Mouse (Mus musculus) duodenum, adult 2 months (tissue): ENCODE measurements around the gene 1110004F10Rik. TPM values are rescaled to one million over a fixed set of nuclear protein-coding genes. Genes with fewer than 3 reads are reported as not detected.

ENCODE experiments used
- polyA plus RNA-seq: library from polyadenylated mRNA; depleted of rRNA; stranded (reverse); fragments of >200 nt; gene quantifications from 2 replicates; pipeline ENCODE4 v1.2.3, GENCODE M21; 2012; ENCODE audit warnings: low replicate concordance; rRNA removed

The 1110004F10Rik gene
- polyA plus RNA-seq: 8.6 and 9.4 TPM in 2 replicates

DNA sequence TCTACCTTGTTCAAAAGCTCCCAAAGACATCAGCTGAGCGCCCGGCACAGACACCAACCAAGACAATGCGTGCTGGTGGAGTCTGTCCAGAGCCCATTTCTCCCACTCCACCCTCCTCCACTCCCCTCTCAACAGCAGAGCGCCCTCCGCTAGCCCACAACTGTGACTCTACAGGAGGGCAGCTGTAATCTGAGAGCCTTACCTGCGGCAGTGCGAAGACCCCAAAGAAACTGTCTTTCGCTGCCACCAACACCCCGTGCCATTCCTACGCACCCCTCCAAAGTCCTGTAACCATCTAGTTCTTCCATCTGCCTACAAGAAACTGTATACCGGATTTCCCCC lies at the start of gene 1110004F10Rik:
Gene 1110004F10Rik (plus strand): TSS at position 202 of the 342 bp plus-strand sequence.

DNA sequence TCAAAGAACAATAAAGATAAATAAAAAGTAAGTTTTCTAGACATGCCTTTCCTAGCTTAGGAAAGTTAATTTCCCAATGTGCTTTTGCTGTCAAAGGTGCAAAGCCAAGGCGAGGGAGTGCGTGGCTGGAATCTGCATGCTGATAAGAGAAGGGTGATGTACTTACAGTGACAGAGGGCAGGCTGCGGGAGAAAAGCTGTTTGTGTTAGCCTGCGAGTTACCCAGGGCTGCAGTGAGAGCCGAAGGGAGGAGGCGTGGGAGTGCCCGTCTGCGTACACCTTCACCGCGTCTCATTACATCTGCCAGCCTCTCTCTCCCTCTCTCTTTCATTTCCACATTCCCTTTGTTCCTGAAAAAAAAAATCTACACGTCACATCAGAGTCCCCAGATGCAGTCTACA lies 686 bp upstream of the 1110004F10Rik start, which contains the start of gene Sox6:
Gene Sox6 (minus strand): TSS at position 286 of the 400 bp plus-strand sequence.

DNA sequence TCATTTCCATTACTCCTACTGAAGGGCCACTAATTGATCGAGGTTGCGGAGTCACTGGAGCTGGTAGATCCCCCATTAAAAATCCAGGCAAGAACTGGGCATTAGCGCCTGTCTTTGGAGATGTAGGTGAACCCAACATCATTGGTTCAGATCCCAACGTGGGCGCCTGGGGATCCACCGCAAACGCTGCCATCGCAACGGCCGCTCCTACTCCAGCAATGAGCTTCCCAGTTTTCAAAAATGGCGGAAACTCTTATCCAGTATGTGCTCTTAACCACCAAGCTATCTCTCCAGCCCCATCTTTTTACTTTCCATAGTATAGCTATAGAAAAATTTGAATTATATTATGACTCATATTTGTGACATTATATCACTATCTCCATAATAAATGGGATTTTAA lies 45.2 kb downstream of the 1110004F10Rik start, which contains the start of gene Gm4353:
Gene Gm4353 (minus strand): TSS at position 270 of the 400 bp plus-strand sequence.

Other genes with a start within 250 kb of the 1110004F10Rik start
- gene Sox6, start 601 bp upstream of the 1110004F10Rik start, polyA plus RNA-seq: 5.9 and 6.3 TPM in 2 replicates
- gene Gm4353, start 45.2 kb downstream of the 1110004F10Rik start, polyA plus RNA-seq: 0.11 and 2.3 TPM in 2 replicates